Mouse (Mus musculus) brain, embryonic 14.5 days (tissue): ENCODE results near the gene Dpysl5.

Experiments
- CTCF ChIP-seq: fragments of 200-500 bp; IDR thresholded peaks from 2 replicates; pipeline ENCODE4 v1.5.1; 2012; ENCODE audit warnings: inconsistent platforms, mild to moderate bottlenecking, moderate library complexity, borderline replicate concordance; ENCODE audit not compliant: insufficient read depth, insufficient read length; ENCODE audit errors: extremely low read depth
- POLR2A ChIP-seq: fragments of 200-500 bp; IDR thresholded peaks from 2 replicates; pipeline ENCODE4 v1.6.1; 2012; ENCODE audit warnings: mild to moderate bottlenecking, inconsistent platforms, borderline replicate concordance; ENCODE audit not compliant: poor library complexity, insufficient read depth, insufficient read length, severe bottlenecking; ENCODE audit errors: extremely low read depth

- TF ChIP-seq CTCF = no peak
- TF ChIP-seq POLR2A = no peak
Measured at GRCm38 (mm10) chr5:30670091-30670490, 41.3 kb upstream of the Dpysl5 start.
